Mouse (Mus musculus): ENCODE results near the gene Gm21987.

DNA sequence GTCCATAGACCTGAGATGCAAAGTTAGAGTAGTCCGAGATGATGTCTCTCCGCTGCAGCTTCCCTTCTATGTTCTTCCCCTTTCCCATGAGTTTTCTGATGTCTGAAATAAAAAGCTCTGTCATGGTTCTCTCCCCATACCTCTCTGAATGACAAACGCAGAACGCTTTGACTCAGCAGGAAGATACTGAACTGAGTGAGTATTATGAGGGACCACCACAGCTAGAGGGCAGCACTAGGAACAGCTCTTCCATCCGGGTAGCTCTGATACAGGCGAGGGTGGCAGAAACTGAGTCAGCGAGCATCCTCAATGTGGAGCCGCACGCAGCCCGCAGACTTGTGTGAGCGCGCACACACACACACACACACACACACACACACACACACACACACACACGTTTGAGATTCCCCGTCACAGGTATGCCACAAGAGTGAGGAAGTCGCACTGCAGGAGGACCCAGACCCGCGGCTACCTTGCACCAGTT, 25.3 kb upstream of the Gm21987 start:
- TF ChIP-seq ZC3H11A (IDR thresholded peaks at IDR 0.05; ENCODE audit: borderline replicate concordance, low read depth, low read length) (no peak), HCFC1 (IDR thresholded peaks at IDR 0.05; ENCODE audit: borderline replicate concordance, insufficient read depth, low read length) (no peak), MAFK (IDR thresholded peaks at IDR 0.05; ENCODE audit: insufficient read depth, low read depth, low read length) (peak; percentile 88), ZNF384 (IDR thresholded peaks at IDR 0.05; ENCODE audit: low read depth, low read length) (no peak)

Data from ES-E14 (cell line).